Mouse (Mus musculus) stomach, postnatal 0 days (tissue): ENCODE results near the gene Tubb2a. TPM values are rescaled to one million over a fixed set of nuclear protein-coding genes. Genes with fewer than 3 reads are reported as not detected.

ENCODE experiments used
- ATAC-seq: fragments of 200-750 bp; cut with Nextera tagmentation; 2 replicates; pipeline ENCODE4 v1.8.0; 2017; ENCODE audit not compliant: low FRiP score, low TSS enrichment
- DNase-seq: peaks from one replicate; pipeline ENCODE4 v3.0.0-alpha.2; 2016; ENCODE audit warnings: low spot score
- H3K27ac ChIP-seq: fragments of 300-500 bp; sonication (generic); replicated peaks from 2 replicates; pipeline ENCODE4 v1.5.1; 2014; ENCODE audit warnings: mild to moderate bottlenecking, control low read depth
- H3K27me3 ChIP-seq: fragments of 300-500 bp; sonication (generic); 2 replicates; pipeline ENCODE4 v1.6.1; 2014; ENCODE audit warnings: low read length; ENCODE audit not compliant: control insufficient read depth, insufficient read depth
- H3K36me3 ChIP-seq: fragments of 300-500 bp; sonication (generic); 2 replicates; pipeline ENCODE4 v1.6.1; 2014; ENCODE audit warnings: low read length, mixed read lengths; ENCODE audit not compliant: control insufficient read depth, insufficient read depth
- H3K4me1 ChIP-seq: fragments of 300-500 bp; sonication (generic); replicated peaks from 2 replicates; pipeline ENCODE4 v1.6.1; 2014; ENCODE audit warnings: antibody characterized with exemption; ENCODE audit not compliant: control insufficient read depth, insufficient read depth
- H3K4me2 ChIP-seq: fragments of 300-500 bp; sonication (generic); replicated peaks from 2 replicates; pipeline ENCODE4 v1.6.1; 2014; ENCODE audit warnings: low read depth, mild to moderate bottlenecking, control low read depth, moderate library complexity
- H3K4me3 ChIP-seq: fragments of 300-500 bp; sonication (generic); 2 replicates; pipeline ENCODE4 v1.5.1; 2014; ENCODE audit warnings: low read depth, low read length, control low read depth
- H3K9ac ChIP-seq: fragments of 300-500 bp; sonication (generic); 2 replicates; pipeline ENCODE4 v1.6.1; 2014; ENCODE audit warnings: mild to moderate bottlenecking, low read length, control low read depth, mixed read lengths
- H3K9me3 ChIP-seq: fragments of 300-500 bp; sonication (generic); 2 replicates; pipeline ENCODE4 v1.6.1; 2016; ENCODE audit warnings: low read length; ENCODE audit not compliant: control insufficient read depth
- CTCF ChIP-seq: IDR thresholded peaks from 2 replicates; pipeline ENCODE4 v1.5.1; 2016; ENCODE audit warnings: antibody characterized with exemption, low read depth, mild to moderate bottlenecking, moderate library complexity
- EP300 ChIP-seq: optimal IDR thresholded peaks from 2 replicates; pipeline ENCODE3; 2016; ENCODE audit warnings: antibody characterized with exemption
- WGBS: fragments of 180-500 bp; shearing (Covaris S2); extraction: QIAGEN DNeasy Blood & Tissue Kit; methylation state at CpG from one replicate; pipeline ENCODE4 v1.1.7; 2014; 5-methylcytosine and 5-hydroxymethylcytosine counted together
- polyA plus RNA-seq: library from polyadenylated mRNA; unstranded; fragments of >200 nt; fragmentation: Nextera tagmentation; extraction: Ambion mirVana; gene quantifications from 2 replicates; pipeline ENCODE4 v1.2.1, GENCODE M21; 2015

Tubb2a gene
- polyA plus RNA-seq, 1 experiment from 2014 or later = 196 TPM

DNA sequence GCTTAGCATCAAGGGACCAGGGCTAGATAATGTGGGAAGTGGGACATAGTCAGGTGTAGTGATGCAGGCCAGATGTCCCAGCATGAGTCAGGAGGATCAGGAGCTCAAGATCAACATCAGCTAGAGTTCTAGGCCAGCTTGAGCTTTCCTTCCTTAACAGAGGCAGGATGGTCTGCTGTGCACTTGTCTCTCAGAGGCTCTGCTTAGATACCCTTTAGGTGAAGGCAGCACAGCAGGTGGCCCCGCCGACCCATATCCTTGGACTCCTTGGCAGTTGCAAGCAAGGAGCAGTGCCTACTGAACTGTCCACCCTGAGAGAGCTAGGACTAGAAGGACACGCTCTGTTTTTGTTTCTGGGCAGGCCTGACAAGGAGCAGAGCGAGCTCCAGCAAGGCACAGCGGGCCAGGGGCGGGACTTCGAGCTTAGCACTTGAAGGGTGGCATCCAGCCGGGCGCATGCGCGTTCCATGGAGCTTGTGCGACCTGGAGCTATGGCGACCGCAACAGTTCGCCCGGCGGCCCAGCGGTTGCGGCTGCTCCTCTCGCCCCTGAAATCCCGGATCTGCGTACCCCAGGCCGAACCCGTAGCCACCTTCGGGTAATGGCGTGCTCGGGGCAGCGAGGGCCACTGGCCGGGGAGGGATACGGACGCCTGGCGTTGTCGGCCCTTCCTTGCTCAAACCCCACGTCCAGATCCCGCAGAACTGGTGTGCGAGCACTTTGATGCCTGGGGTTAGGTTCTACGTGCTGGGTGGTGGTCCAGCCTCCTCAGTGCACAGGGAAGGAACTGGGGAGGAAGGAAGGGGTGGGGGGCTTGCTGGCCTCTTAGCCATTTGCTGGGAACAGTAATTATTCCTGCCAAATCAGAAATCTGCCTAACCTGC is 40.4 kb downstream of the Tubb2a start, which contains the start of gene Bphl:
Gene Bphl, plus strand, starts transcription at position 426 of the 884 bp plus-strand sequence.
- Histone ChIP-seq H3K36me3 (peaks cover 11% of the 10 kb centered on the region), H3K4me2 (peak within 1 kb of the TSS; percentile 83), H3K9me3 (no peaks in the 10 kb centered on the region), H3K27ac (peak within 1 kb of the TSS; percentile 82), H3K9ac (peak within 1 kb of the TSS; percentile 91), H3K4me1 (no peaks in the 10 kb centered on the region), H3K4me3 (peak within 1 kb of the TSS; percentile 86), H3K27me3 (no peaks in the 10 kb centered on the region)
- ATAC-seq = peak; percentile 93
- peak; percentile 93 for DNase-seq
- TF ChIP-seq EP300 (no peak), CTCF (no peak)
- under 1% methylated on average over 35 of the region's 37 CpGs for WGBS

DNA sequence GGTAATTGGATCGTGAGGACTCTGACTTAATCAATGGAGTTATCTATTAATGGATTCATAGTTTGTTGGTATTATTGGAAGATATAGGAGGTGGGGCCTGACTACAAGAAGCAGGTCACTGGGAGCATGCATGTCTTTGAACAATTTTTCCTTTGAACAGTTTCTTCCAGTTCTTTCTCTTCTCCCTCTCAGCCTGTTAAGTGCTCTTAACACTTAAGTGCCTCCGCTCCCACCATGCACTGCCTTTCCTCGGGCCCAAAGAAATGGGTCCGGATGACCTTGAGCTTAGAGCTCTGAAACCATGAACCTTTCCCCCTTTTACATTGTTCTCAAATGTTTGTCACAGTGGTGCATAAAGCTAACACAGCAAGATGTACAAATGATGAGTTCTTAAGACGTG is 41.1 kb downstream of the Tubb2a start:
- Histone ChIP-seq H3K9me3 (no peaks in the 10 kb centered on the region), H3K4me1 (no peaks in the 10 kb centered on the region), H3K27ac (no peak overlapping the region), H3K36me3 (peaks cover 13% of the 10 kb centered on the region), H3K9ac (no peak overlapping the region; the same call in 1 of the 2 replicates), H3K27me3 (no peaks in the 10 kb centered on the region), H3K4me2 (no peak overlapping the region), H3K4me3 (no peak overlapping the region)
- DNase-seq (no peak), ATAC-seq (no peak)
- 85% methylated on average over 5 of the region's 5 CpGs for WGBS
- TF ChIP-seq CTCF (no peak), EP300 (no peak)

DNA sequence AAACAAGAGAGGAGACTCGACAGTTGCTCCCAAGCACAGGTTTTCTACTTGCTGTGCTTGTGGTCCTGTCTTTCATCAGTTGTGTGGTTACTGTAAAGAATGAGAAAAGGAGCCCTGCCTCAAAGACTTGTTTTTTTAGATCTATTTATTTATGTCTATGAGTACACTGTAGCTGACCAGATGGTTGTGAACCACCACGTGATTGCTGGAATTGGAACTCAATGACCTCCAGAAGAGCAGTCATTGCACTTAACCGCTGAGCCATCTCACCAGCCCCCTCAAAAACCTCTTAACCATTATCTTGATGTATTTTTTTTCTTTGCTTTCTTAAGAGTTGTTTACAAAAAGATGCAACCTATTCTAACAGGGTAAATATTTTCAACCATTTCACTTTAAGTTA is 42.4 kb downstream of the Tubb2a start:
- no peaks in the 10 kb centered on the region for H3K27me3 ChIP-seq
- H3K9ac ChIP-seq = no peak overlapping the region
- no peak overlapping the region for H3K27ac ChIP-seq
- H3K36me3 ChIP-seq = peaks cover 21% of the 10 kb centered on the region
- H3K4me2 ChIP-seq = no peak overlapping the region
- DNase-seq = no peak
- no peak for ATAC-seq
- 67% methylated on average over 3 of the region's 3 CpGs for WGBS
- no peak overlapping the region for H3K4me3 ChIP-seq
- no peaks in the 10 kb centered on the region for H3K4me1 ChIP-seq
- H3K9me3 ChIP-seq = no peaks in the 10 kb centered on the region
- TF ChIP-seq CTCF (no peak), EP300 (no peak)

- ATAC-seq (no peak), DNase-seq (no peak)
- H3K4me1 ChIP-seq = no peaks in the 10 kb centered on the region
- WGBS = 67% methylated on average over 2 of the region's 2 CpGs
- H3K4me3 ChIP-seq = no peak overlapping the region
- H3K4me2 ChIP-seq = no peak overlapping the region
- no peaks in the 10 kb centered on the region for H3K27me3 ChIP-seq
- H3K9ac ChIP-seq = no peak overlapping the region
- peaks cover 33% of the 10 kb centered on the region for H3K36me3 ChIP-seq
- TF ChIP-seq CTCF = no peak
- TF ChIP-seq EP300 = no peak
- no peak overlapping the region for H3K27ac ChIP-seq
- H3K9me3 ChIP-seq = no peaks in the 10 kb centered on the region
These were observed 45.8 kb downstream of the Tubb2a start for GRCm38 (mm10) chr13:34032041-34032440.

Other genes starting within 250 kb of the Tubb2a start
- not detected in 2 replicates for gene Serpinb6e, start 234.6 kb downstream of the Tubb2a start, polyA plus RNA-seq
- 0.15 and 0.21 TPM in 2 replicates for gene Serpinb6c, start 172.3 kb downstream of the Tubb2a start, polyA plus RNA-seq
- 13.9 and 14.1 TPM in 2 replicates for gene Nqo2, start 113.3 kb downstream of the Tubb2a start, polyA plus RNA-seq
- gene Ripk1, start 75.6 kb downstream of the Tubb2a start, polyA plus RNA-seq = 13.2 and 13.5 TPM in 2 replicates
- gene Serpinb6a, start 75.2 kb downstream of the Tubb2a start, polyA plus RNA-seq = 82.7 and 83.1 TPM in 2 replicates
- gene Bphl, start 40.4 kb downstream of the Tubb2a start, polyA plus RNA-seq = 36.9 and 37.2 TPM in 2 replicates
- gene Tubb2b, start 52.5 kb upstream of the Tubb2a start, polyA plus RNA-seq = 13.4 and 14.6 TPM in 2 replicates
- 60.9 and 71.1 TPM in 2 replicates for gene Psmg4, start 85.0 kb upstream of the Tubb2a start, polyA plus RNA-seq